Mouse (Mus musculus) ES-Bruce4 (cell line): ENCODE data around the gene Dync1i2.

Experiments
- CTCF ChIP-seq: IDR thresholded peaks from one replicate; pipeline ENCODE4 v1.8.1; 2011; ENCODE audit warnings: low read depth, low read length
- EP300 ChIP-seq: IDR thresholded peaks from 2 replicates; pipeline ENCODE4 v1.6.1; 2011; ENCODE audit warnings: low read depth, low read length; ENCODE audit not compliant: insufficient read depth
- POLR2A ChIP-seq: IDR thresholded peaks from one replicate; pipeline ENCODE4 v1.8.1; 2011; ENCODE audit warnings: low read length; ENCODE audit not compliant: insufficient read depth

- TF ChIP-seq CTCF, result no peak
- no peak for TF ChIP-seq POLR2A
- TF ChIP-seq EP300, result no peak
These were observed 39.3 kb downstream of the Dync1i2 start for GRCm38 (mm10) chr2:71250841-71251240.
